Comparison of ENCODE assay signal across 22 mouse cellular contexts in the genomic region with DNA sequence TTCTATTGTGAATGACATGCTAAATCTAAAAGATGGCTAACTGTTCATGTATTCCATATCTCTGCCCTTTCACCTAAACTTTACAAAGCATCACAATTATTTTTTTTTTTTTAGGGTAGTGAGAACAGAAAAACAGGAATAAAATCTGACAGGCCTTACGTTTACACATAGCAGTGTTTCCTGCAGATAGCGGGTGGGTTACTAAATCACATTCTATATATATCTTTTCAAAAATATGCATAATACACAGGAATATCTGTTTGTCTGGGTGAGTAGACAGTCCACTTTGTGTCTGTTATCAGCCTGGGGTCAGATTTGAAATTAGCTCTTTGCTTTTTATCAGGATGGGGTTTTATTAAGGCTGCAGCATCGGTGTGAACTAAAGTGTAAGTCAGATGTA.
DNase-seq lines count a peak whose midpoint lies in the region; ATAC-seq and TF ChIP-seq lines count a peak whose summit lies in the region.
"Had no signal": no experiment of that assay in that cellular context is flagged by ENCODE, and none has a peak within 500 bp of the region (broad histone marks: within the 10 kb centered on the region; RNA-seq: fewer than 3 reads in every experiment).

No protein-coding gene starts in this region.

- no peaks in the 10 kb centered on the region for H3K4me1 ChIP-seq in lung, adult 2 months (ENCODE audit: control insufficient read depth, insufficient read depth, low read length)
- H3K4me1 ChIP-seq: embryonic facial prominence, embryonic 10.5 days; forebrain, embryonic 13.5 days had no signal

- TF ChIP-seq POLR2A in lung, adult 2 months (IDR thresholded peaks at IDR 0.05; ENCODE audit: borderline replicate concordance, extremely low read depth, low read depth, low read length) = no peak

- no peak overlapping the region for H3K4me3 ChIP-seq in lung, adult 2 months (replicated peaks; ENCODE audit: extremely low read depth, low read depth, low read length)
- H3K4me3 ChIP-seq: embryonic facial prominence, embryonic 10.5 days; embryonic facial prominence, embryonic 12.5 days; forebrain, embryonic 13.5 days; forebrain, embryonic 15.5 days had no signal

- WGBS in lung, adult 2 months = 77% methylated on average over 3 of the region's 3 CpGs

- no peak for DNase-seq in lung, adult 2 months
- DNase-seq in c-Kit-positive CD71-positive TER-119-positive erythroid progenitor cells, embryonic 14.5 days (ENCODE audit: low spot score) = no peak
- DNase-seq: adrenal gland, adult 8-10 months; adrenal gland, postnatal 14 days; adrenal gland, postnatal 36 days; B cell, adult 2 months; cerebellum, adult 11-12 months; cerebellum, adult 8-10 months; cerebellum, adult 9-11 months; cerebellum, postnatal 14 days; cerebellum, postnatal 36 days; forebrain, postnatal 0 days had no signal

- peak; percentile 71 for ATAC-seq in common myeloid progenitor, adult 5-6 weeks (replicated peaks; ENCODE audit: low read depth, poor library complexity, severe bottlenecking)
- peak; percentile 43; the same call in 1 of the 2 replicates for ATAC-seq in megakaryocyte, adult 5-6 weeks (ENCODE audit: poor library complexity, severe bottlenecking)
- no peak for ATAC-seq in cerebellum, adult (ENCODE audit: insufficient number of reproducible peaks, low FRiP score, low TSS enrichment)
- ATAC-seq: activated CD4-positive, CD25-positive, alpha-beta regulatory T cell, adult 4 months; CD4-positive, CD25-positive, alpha-beta regulatory T cell, adult 4 months; forebrain, embryonic 13.5 days; forebrain, embryonic 15.5 days; forebrain, postnatal 0 days; Patski had no signal

- TF ChIP-seq CTCF in lung, adult 2 months (IDR thresholded peaks at IDR 0.05; ENCODE audit: insufficient read depth, low read length) = no peak
